Mouse (Mus musculus) mouse trophoblast stem cell (cell line): ENCODE measurements around the gene Gm2042.
"Not testable (repeated sequence)": the region's sequence is repeated elsewhere in the genome, so short reads cannot be mapped to it uniquely, and the experiment has no call there.

Experiments
- in situ Hi-C, 2 experiments: fragments of 300-500 bp; cut with MseI, MboI; formaldehyde crosslinking; loops; 2 replicates in 1 of 2; 3 replicates in 1 of 2; pipeline ENCODE4 v1.15.1; 2025

Gene Gm2042

GRCm38 (mm10) chr12:87953780-87954179, at the start of gene Gm2042:
TSS of gene Gm2042 (plus strand) at chr12:87954080.
- in situ Hi-C loops = not testable (repeated sequence)

DNA sequence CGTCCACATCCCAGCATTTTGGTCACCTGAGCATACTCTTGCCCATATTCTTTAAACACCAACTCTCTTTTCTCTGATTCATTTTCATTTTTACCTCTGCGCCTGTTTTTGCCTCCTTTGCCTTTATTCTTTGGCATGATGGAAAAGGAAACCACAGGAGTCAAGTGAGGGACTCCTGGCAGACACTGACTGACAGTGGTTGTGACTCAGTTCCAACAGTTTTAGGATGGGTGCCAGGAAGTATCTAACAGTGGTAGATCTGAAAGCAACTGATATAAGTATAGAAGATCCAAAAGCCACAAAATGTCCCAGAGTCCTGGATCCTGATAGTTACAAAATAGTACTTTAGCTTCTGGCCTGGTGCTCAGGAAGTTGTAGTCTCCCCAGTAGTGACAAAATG, 34.2 kb upstream of the Gm2042 start, which contains the start of gene Gm2035:
Gene Gm2035, minus strand, starts transcription at position 137 of the 400 bp plus-strand sequence.
- in situ Hi-C loops = not testable (repeated sequence)

DNA sequence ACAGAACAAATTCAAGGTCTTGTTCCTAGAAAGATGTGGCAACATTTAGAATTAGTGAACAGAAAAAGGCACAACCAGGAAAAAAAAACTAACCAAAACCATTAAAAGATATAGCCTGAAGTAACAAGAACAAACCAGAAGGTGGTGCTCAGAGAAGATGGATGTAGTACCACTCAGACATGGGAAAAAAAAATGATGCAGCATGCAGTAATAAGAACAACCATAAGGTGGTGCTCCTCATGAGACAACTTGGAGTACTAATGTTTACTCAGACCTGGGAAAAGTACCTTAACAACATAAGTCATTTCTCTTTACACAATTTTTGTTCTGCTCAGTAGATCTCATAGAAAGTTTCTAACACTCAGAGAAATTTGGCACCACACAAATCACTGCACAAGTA, 30.1 kb downstream of the Gm2042 start:
- in situ Hi-C loops = not testable (repeated sequence)

GRCm38 (mm10) chr12:88004118-88004517, 50.2 kb downstream of the Gm2042 start:
- in situ Hi-C loops = not testable (repeated sequence)
